Mouse (Mus musculus): ENCODE data around the gene Chd6. TPM values are rescaled to one million over a fixed set of nuclear protein-coding genes. Genes with fewer than 3 reads are reported as not detected.
A peak's percentile ranks its signal among the peaks of the same experiment; 100 is the strongest.

Gene Chd6
- polyA plus RNA-seq, 1 experiment from 2014 or later = 33.3 TPM

- Histone ChIP-seq H3K4me1 (ENCODE audit: control insufficient read depth, insufficient read depth, low read length) (0 out of 2 replicates have a peak, but pooled peaks cover 2% of the 10 kb centered on the region), H3K27ac (replicated peaks; ENCODE audit: low read depth, low read length) (0 out of 2 replicates have a peak overlapping the region, but pooled peaks have one; percentile 54), H3K36me3 (replicated peaks; ENCODE audit: control insufficient read depth, insufficient read depth, low read depth, low read length) (no peaks in the 10 kb centered on the region), H3K4me3 (ENCODE audit: low read depth, low read length) (no peak overlapping the region), H3K9ac (replicated peaks; ENCODE audit: low read length) (no peak overlapping the region), H3K4me2 (ENCODE audit: low read depth, low read length) (no peak overlapping the region), H3K9me3 (replicated peaks; ENCODE audit: control insufficient read depth, low read length) (no peaks in the 10 kb centered on the region), H3K27me3 (ENCODE audit: control insufficient read depth, insufficient read depth, low read length) (no peaks in the 10 kb centered on the region)
- WGBS = 23% methylated on average over 8 of the region's 8 CpGs
- DNase-seq (ENCODE audit: low spot score) (peak; percentile 89), ATAC-seq (replicated peaks; ENCODE audit: insufficient number of reproducible peaks, low FRiP score, low TSS enrichment, low read depth) (peak; percentile 61; the same call in 1 of the 2 replicates)
Measured at GRCm38 (mm10) chr2:160932325-160932724, 176.6 kb downstream of the Chd6 start.

GRCm38 (mm10) chr2:160931378-160931777 lies 177.5 kb downstream of the Chd6 start:
- H3K36me3 ChIP-seq (replicated peaks; ENCODE audit: control insufficient read depth, insufficient read depth, low read depth, low read length) = no peaks in the 10 kb centered on the region
- H3K27me3 ChIP-seq (ENCODE audit: control insufficient read depth, insufficient read depth, low read length) = no peaks in the 10 kb centered on the region
- no peak overlapping the region for H3K4me3 ChIP-seq (ENCODE audit: low read depth, low read length)
- H3K27ac ChIP-seq (replicated peaks; ENCODE audit: low read depth, low read length) = no peak overlapping the region
- 92% methylated on average over 5 of the region's 5 CpGs for WGBS
- no peak; the same call in 1 of the 2 replicates for ATAC-seq (replicated peaks; ENCODE audit: insufficient number of reproducible peaks, low FRiP score, low TSS enrichment, low read depth)
- H3K4me2 ChIP-seq (ENCODE audit: low read depth, low read length) = no peak overlapping the region
- no peak for DNase-seq (ENCODE audit: low spot score)
- no peaks in the 10 kb centered on the region for H3K9me3 ChIP-seq (replicated peaks; ENCODE audit: control insufficient read depth, low read length)
- 0 out of 2 replicates have a peak, but pooled peaks cover 2% of the 10 kb centered on the region for H3K4me1 ChIP-seq (ENCODE audit: control insufficient read depth, insufficient read depth, low read length)
- no peak overlapping the region for H3K9ac ChIP-seq (replicated peaks; ENCODE audit: low read length)

GRCm38 (mm10) chr2:160925203-160925602 lies 183.7 kb downstream of the Chd6 start:
- Histone ChIP-seq H3K9me3 (replicated peaks; ENCODE audit: control insufficient read depth, low read length) (no peaks in the 10 kb centered on the region), H3K27ac (replicated peaks; ENCODE audit: low read depth, low read length) (no peak overlapping the region), H3K4me3 (ENCODE audit: low read depth, low read length) (no peak overlapping the region), H3K36me3 (replicated peaks; ENCODE audit: control insufficient read depth, insufficient read depth, low read depth, low read length) (no peaks in the 10 kb centered on the region), H3K4me2 (ENCODE audit: low read depth, low read length) (no peak overlapping the region), H3K27me3 (ENCODE audit: control insufficient read depth, insufficient read depth, low read length) (no peaks in the 10 kb centered on the region), H3K4me1 (ENCODE audit: control insufficient read depth, insufficient read depth, low read length) (no peaks in the 10 kb centered on the region; the same call in 1 of the 2 replicates), H3K9ac (replicated peaks; ENCODE audit: low read length) (no peak overlapping the region)
- DNase-seq (ENCODE audit: low spot score) (no peak), ATAC-seq (replicated peaks; ENCODE audit: insufficient number of reproducible peaks, low FRiP score, low TSS enrichment, low read depth) (no peak)
- 85% methylated on average over 9 of the region's 9 CpGs for WGBS

GRCm38 (mm10) chr2:160921285-160921684 lies 187.6 kb downstream of the Chd6 start:
- Histone ChIP-seq H3K4me3 (ENCODE audit: low read depth, low read length) (no peak overlapping the region), H3K36me3 (replicated peaks; ENCODE audit: control insufficient read depth, insufficient read depth, low read depth, low read length) (no peaks in the 10 kb centered on the region), H3K4me1 (ENCODE audit: control insufficient read depth, insufficient read depth, low read length) (no peaks in the 10 kb centered on the region; the same call in 1 of the 2 replicates), H3K9ac (replicated peaks; ENCODE audit: low read length) (no peak overlapping the region), H3K27me3 (ENCODE audit: control insufficient read depth, insufficient read depth, low read length) (no peaks in the 10 kb centered on the region), H3K4me2 (ENCODE audit: low read depth, low read length) (no peak overlapping the region), H3K9me3 (replicated peaks; ENCODE audit: control insufficient read depth, low read length) (no peaks in the 10 kb centered on the region), H3K27ac (replicated peaks; ENCODE audit: low read depth, low read length) (no peak overlapping the region)
- ATAC-seq (replicated peaks; ENCODE audit: insufficient number of reproducible peaks, low FRiP score, low TSS enrichment, low read depth) (no peak), DNase-seq (ENCODE audit: low spot score) (no peak)
- 60% methylated on average over 3 of the region's 7 CpGs for WGBS

GRCm38 (mm10) chr2:160918930-160919215 lies 190.0 kb downstream of the Chd6 start:
- WGBS = 88% methylated on average over 2 of the region's 2 CpGs
- ATAC-seq (replicated peaks; ENCODE audit: insufficient number of reproducible peaks, low FRiP score, low TSS enrichment, low read depth) = peak; percentile 39; the same call in 1 of the 2 replicates
- Histone ChIP-seq H3K9me3 (replicated peaks; ENCODE audit: control insufficient read depth, low read length) (no peaks in the 10 kb centered on the region), H3K27ac (replicated peaks; ENCODE audit: low read depth, low read length) (no peak overlapping the region), H3K4me1 (ENCODE audit: control insufficient read depth, insufficient read depth, low read length) (peaks cover 3% of the 10 kb centered on the region), H3K9ac (replicated peaks; ENCODE audit: low read length) (no peak overlapping the region), H3K27me3 (ENCODE audit: control insufficient read depth, insufficient read depth, low read length) (no peaks in the 10 kb centered on the region), H3K4me2 (ENCODE audit: low read depth, low read length) (no peak overlapping the region), H3K4me3 (ENCODE audit: low read depth, low read length) (no peak overlapping the region), H3K36me3 (replicated peaks; ENCODE audit: control insufficient read depth, insufficient read depth, low read depth, low read length) (no peaks in the 10 kb centered on the region)
- no peak for DNase-seq (ENCODE audit: low spot score)

GRCm38 (mm10) chr2:160918154-160918929 lies 190.5 kb downstream of the Chd6 start:
- DNase-seq (ENCODE audit: low spot score) (no peak), ATAC-seq (replicated peaks; ENCODE audit: insufficient number of reproducible peaks, low FRiP score, low TSS enrichment, low read depth) (0 out of 2 replicates have a peak, but pooled peaks have one; percentile 54)
- Histone ChIP-seq H3K9me3 (replicated peaks; ENCODE audit: control insufficient read depth, low read length) (no peaks in the 10 kb centered on the region), H3K27ac (replicated peaks; ENCODE audit: low read depth, low read length) (no peak overlapping the region), H3K4me3 (ENCODE audit: low read depth, low read length) (no peak overlapping the region), H3K27me3 (ENCODE audit: control insufficient read depth, insufficient read depth, low read length) (no peaks in the 10 kb centered on the region), H3K36me3 (replicated peaks; ENCODE audit: control insufficient read depth, insufficient read depth, low read depth, low read length) (no peaks in the 10 kb centered on the region), H3K4me2 (ENCODE audit: low read depth, low read length) (no peak overlapping the region), H3K9ac (replicated peaks; ENCODE audit: low read length) (no peak overlapping the region), H3K4me1 (ENCODE audit: control insufficient read depth, insufficient read depth, low read length) (peaks cover 3% of the 10 kb centered on the region)
- 51% methylated on average over 8 of the region's 8 CpGs for WGBS

- Histone ChIP-seq H3K9me3 (replicated peaks; ENCODE audit: control insufficient read depth, low read length) (no peaks in the 10 kb centered on the region), H3K4me2 (ENCODE audit: low read depth, low read length) (no peak overlapping the region), H3K9ac (replicated peaks; ENCODE audit: low read length) (no peak overlapping the region), H3K4me1 (ENCODE audit: control insufficient read depth, insufficient read depth, low read length) (peaks cover 3% of the 10 kb centered on the region), H3K36me3 (replicated peaks; ENCODE audit: control insufficient read depth, insufficient read depth, low read depth, low read length) (no peaks in the 10 kb centered on the region), H3K27ac (replicated peaks; ENCODE audit: low read depth, low read length) (no peak overlapping the region), H3K27me3 (ENCODE audit: control insufficient read depth, insufficient read depth, low read length) (peaks cover 5% of the 10 kb centered on the region; the same call in 1 of the 2 replicates), H3K4me3 (ENCODE audit: low read depth, low read length) (no peak overlapping the region)
- DNase-seq (ENCODE audit: low spot score) (no peak), ATAC-seq (replicated peaks; ENCODE audit: insufficient number of reproducible peaks, low FRiP score, low TSS enrichment, low read depth) (no peak)
- WGBS = 92% methylated on average over 3 of the region's 3 CpGs
Measured at GRCm38 (mm10) chr2:160917313-160917712, 191.6 kb downstream of the Chd6 start.

- Histone ChIP-seq H3K4me1 (ENCODE audit: control insufficient read depth, insufficient read depth, low read length) (peaks cover 3% of the 10 kb centered on the region), H3K4me2 (ENCODE audit: low read depth, low read length) (no peak overlapping the region), H3K4me3 (ENCODE audit: low read depth, low read length) (no peak overlapping the region), H3K36me3 (replicated peaks; ENCODE audit: control insufficient read depth, insufficient read depth, low read depth, low read length) (no peaks in the 10 kb centered on the region), H3K27ac (replicated peaks; ENCODE audit: low read depth, low read length) (no peak overlapping the region), H3K27me3 (ENCODE audit: control insufficient read depth, insufficient read depth, low read length) (peaks cover 9% of the 10 kb centered on the region), H3K9ac (replicated peaks; ENCODE audit: low read length) (no peak overlapping the region), H3K9me3 (replicated peaks; ENCODE audit: control insufficient read depth, low read length) (no peaks in the 10 kb centered on the region)
- DNase-seq (ENCODE audit: low spot score) (no peak), ATAC-seq (replicated peaks; ENCODE audit: insufficient number of reproducible peaks, low FRiP score, low TSS enrichment, low read depth) (no peak)
- 79% methylated on average over 8 of the region's 8 CpGs for WGBS
Measured at GRCm38 (mm10) chr2:160916714-160917113, 192.2 kb downstream of the Chd6 start.

Data from embryonic facial prominence, embryonic 11.5 days (tissue).